Mouse (Mus musculus) kidney, adult 2 months (tissue): ENCODE data around the gene Nfkb2.

ENCODE experiments used
- CTCF ChIP-seq: fragments of 200-500 bp; conservative IDR thresholded peaks from 2 replicates; pipeline ENCODE4 v1.5.1; 2011; ENCODE audit warnings: low read depth, mild to moderate bottlenecking, control low read depth, low read length, moderate library complexity, mixed read lengths; ENCODE audit not compliant: insufficient read depth, insufficient read length
- POLR2A ChIP-seq: fragments of 200-500 bp; IDR thresholded peaks from one replicate; pipeline ENCODE4 v1.6.1; 2011; ENCODE audit warnings: low read depth, low read length, control low read depth

GRCm38 (mm10) chr19:46306268-46306610, 2.1 kb downstream of the Nfkb2 start:
- TF ChIP-seq CTCF, result no peak
- TF ChIP-seq POLR2A, result no peak
